Mouse (Mus musculus): ENCODE data around the gene Zscan5b. TPM values are rescaled to one million over a fixed set of nuclear protein-coding genes. Genes with fewer than 3 reads are reported as not detected.
"Not testable (repeated sequence)": the region's sequence is repeated elsewhere in the genome, so short reads cannot be mapped to it uniquely, and the experiment has no call there.

Gene Zscan5b
- total RNA-seq, 2 experiments from 2014 or later: not detected

GRCm38 (mm10) chr7:6240841-6241425 is 18.9 kb downstream of the Zscan5b start:
- peak in 1 of 2 experiments; percentile 8 for DNase-seq
- intact Hi-C loops (cut with DNase I): not testable (repeated sequence)

GRCm38 (mm10) chr7:6244361-6245292 is 22.5 kb downstream of the Zscan5b start:
- DNase-seq: no peak
- intact Hi-C loops (cut with DNase I): loop anchor here (1.0 kb wide), 1 partner anchor 33 kb away; no protein-coding TSS in a partner anchor

GRCm38 (mm10) chr7:6252410-6252809 is 30.3 kb downstream of the Zscan5b start, which contains the start of gene Epp13:
Gene Epp13 (plus strand): TSS chr7:6252710.
- intact Hi-C loops (cut with DNase I): no loop called here
- DNase-seq: no peak

DNA sequence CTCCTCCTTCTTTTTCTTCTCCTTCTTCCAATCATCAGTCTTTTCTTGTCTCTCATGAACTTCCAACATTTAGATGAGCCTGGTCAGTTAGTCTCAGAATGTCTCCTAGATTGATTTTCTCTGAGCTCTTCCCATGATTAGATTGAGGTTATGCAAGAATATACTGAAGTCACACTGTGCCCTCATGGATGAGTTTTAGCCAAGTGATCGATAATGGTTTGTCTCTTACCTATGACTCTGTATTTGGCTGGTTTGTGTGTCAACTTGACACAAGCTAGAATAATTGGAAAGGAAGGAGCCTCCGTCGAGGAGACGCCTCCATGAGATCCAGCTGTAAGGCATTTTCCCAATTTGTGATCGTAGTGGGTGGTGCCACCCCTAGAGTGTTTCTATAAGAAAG is 32.4 kb downstream of the Zscan5b start:
- no peak for DNase-seq
- intact Hi-C loops (cut with DNase I): no loop called here

GRCm38 (mm10) chr7:6257386-6257785 is 35.3 kb downstream of the Zscan5b start:
- intact Hi-C loops (cut with DNase I): no loop called here
- DNase-seq: no peak

- DNase-seq: no peak
- intact Hi-C loops (cut with DNase I): no loop called here
Observed at GRCm38 (mm10) chr7:6258232-6259220, 36.4 kb downstream of the Zscan5b start.

DNA sequence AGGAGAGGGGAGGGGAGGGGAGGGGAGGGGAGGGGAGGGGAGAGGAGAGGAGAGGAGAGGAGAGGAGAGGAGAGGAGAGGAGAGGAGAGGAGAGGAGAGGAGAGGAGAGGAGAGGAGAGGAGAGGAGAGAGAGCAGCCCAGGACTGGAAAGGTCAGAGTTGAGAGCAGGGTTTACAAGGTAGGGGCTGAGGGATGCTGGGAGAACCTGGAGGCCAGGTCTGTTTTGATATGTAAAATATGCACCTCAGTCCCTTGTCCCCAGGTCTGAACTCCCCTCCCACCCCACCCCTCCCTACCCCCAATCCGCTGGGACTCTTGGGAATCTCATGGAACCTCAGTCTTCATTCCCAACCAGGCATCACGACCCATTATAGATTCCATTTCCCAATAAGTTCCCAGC is 37.9 kb downstream of the Zscan5b start:
- DNase-seq; intact Hi-C loops (cut with DNase I): not testable (repeated sequence)

DNA sequence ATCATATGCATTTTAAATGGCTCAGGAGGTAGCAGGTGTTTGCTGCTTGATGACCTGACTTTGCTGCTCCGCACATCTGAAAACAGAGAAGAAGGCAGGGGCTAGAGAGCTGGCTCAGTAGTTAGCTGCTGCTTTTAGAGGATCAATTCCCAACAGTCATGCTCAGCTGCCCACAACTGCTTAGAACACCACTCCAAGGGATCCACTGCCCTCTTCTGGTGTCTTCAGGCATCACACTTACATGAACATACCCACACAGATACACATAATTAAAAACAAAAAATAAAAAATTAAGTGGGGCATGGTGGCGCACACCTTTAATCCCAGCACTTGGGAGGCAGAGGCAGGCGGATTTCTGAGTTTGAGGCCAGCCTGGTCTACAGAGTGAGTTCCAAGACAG is 40.0 kb downstream of the Zscan5b start:
- DNase-seq: no peak
- intact Hi-C loops (cut with DNase I): no loop called here

DNA sequence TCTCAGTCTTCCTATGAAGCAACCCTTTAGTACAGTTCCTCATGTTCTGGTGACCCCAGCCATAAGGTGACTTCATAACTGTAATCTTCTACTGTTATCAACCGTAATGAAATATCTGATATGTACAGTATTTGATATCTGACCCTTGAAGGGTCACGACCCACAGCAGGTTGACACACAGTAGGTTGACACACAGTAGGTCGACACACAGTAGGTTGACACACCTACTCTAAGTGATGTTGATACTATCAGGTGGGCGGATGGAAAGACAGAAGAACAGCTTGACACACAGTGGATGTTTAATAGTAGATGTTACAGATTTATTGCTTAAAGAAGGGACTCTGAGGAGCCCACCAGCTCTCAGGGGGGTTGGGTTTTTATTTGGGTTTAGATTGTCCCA is 40.9 kb downstream of the Zscan5b start:
- intact Hi-C loops (cut with DNase I): no loop called here
- no peak for DNase-seq

DNA sequence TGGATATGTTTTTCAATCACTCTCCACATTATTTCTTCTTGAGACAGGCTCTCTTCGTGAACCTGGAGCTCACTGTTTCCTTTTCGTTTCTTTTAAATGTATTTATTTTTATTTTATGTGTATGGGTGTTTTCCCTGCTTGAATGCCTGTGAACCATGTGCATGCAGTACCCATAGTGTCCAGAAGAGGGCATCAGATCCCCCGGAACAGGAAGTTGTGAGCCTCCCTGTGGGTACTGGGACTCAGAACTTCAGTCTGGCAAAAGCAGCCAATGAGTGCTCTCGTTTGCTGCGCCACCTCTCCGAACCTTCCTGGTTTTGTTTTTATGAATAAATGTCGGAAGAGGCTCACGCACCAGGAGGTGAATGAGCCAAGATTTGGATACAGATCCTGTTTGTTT is 43.6 kb downstream of the Zscan5b start:
- intact Hi-C loops (cut with DNase I): no loop called here
- DNase-seq: no peak

- intact Hi-C loops (cut with DNase I): loop anchor here (1.0 kb wide), 1 partner anchor 34 kb away; no protein-coding TSS in a partner anchor
- no peak for DNase-seq
Observed at GRCm38 (mm10) chr7:6277906-6278305, 55.8 kb downstream of the Zscan5b start.

DNA sequence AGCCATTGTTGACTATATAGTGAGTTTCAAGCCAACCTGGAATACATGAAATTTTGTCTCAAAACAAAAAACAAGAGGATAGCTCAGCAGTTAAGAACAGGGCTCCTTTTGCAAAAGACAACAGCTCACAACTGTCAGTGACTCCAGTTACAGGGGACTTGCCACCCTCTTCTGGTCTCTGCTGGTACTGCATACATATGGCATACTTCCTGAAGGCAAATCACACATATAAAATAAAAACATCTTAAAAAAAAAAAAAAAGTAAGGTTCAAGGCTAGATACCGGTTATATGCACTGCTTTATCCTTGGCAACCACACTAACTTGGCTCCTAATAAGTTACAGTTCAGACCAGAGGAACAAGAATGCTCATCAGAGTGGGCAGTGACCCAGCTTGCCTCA is 60.7 kb downstream of the Zscan5b start:
- intact Hi-C loops (cut with DNase I): loop anchor here (10.0 kb wide), 1 partner anchor 108 kb away; the partner anchor contains the start of gene Zfp444

GRCm38 (mm10) chr7:6283451-6284075 is 61.5 kb downstream of the Zscan5b start:
- DNase-seq: peak; percentile 44 to 52
- intact Hi-C loops (cut with DNase I): loop anchor here (10.0 kb wide), 1 partner anchor 109 kb away; the partner anchor contains the start of gene Zfp444

More for the DNA sequence above, 60.7 kb downstream of the Zscan5b start:
- peak in 1 of 2 experiments; percentile 46 for DNase-seq

- intact Hi-C loops (cut with DNase I): loop anchor here (5.0 to 10.0 kb wide), 2 partner anchors 48 to 110 kb away; partner anchors contain the start of genes Zfp444 and Zfp583
- no peak for DNase-seq
Observed at GRCm38 (mm10) chr7:6284442-6285012, 62.4 kb downstream of the Zscan5b start.

GRCm38 (mm10) chr7:6285366-6285765 is 63.3 kb downstream of the Zscan5b start:
- no peak for DNase-seq
- intact Hi-C loops (cut with DNase I): loop anchor here (5.0 to 10.0 kb wide), 2 partner anchors 47 to 111 kb away; partner anchors contain the start of genes Zfp444 and Zfp583

GRCm38 (mm10) chr7:6285842-6286705 is 64.0 kb downstream of the Zscan5b start, which contains the start of gene Zfp667:
Gene Zfp667 (plus strand): TSS chr7:6286579.
- intact Hi-C loops (cut with DNase I): loop anchor here (5.0 to 10.0 kb wide), 2 partner anchors 46 to 111 kb away; partner anchors contain the start of genes Zfp444 and Zfp583
- peak; percentile 95 to 98 for DNase-seq

DNA sequence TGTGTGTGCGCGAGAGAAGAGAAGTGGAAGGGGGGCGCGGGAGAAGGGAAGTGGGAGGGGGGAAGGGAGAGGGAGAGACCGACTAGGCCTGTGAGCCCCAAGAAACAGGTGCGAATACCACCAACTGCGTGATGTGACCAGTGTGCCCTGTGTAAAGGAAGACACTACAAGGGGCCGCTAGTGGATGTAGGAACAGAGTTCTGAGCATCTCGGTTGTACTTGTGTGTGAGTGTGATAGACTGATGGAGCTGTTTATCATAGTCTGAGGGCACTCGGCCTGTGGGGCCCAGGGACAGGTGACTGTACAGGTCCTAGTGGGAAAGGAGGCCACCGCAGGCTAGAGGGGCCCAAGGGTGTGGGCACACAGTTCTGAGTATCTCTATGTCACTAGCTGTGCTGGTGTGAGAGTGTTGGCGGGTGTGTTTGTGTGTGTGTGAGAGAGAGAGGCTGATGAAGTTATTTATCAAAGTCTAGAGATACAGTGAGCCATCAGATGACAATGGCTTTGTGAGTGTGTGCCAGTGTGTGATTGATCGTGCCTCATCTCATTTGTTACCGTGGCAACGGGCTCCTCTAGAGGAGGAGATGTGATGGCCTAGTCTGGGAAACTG is 64.9 kb downstream of the Zscan5b start:
- intact Hi-C loops (cut with DNase I): loop anchor here (5.0 to 10.0 kb wide), 2 partner anchors 45 to 112 kb away; partner anchors contain the start of genes Zfp444 and Zfp583
- DNase-seq: no peak

Data from gastrocnemius, postnatal 36 days (tissue).